Comparison of ENCODE assay signal across 13 mouse cellular contexts in the genomic region with DNA sequence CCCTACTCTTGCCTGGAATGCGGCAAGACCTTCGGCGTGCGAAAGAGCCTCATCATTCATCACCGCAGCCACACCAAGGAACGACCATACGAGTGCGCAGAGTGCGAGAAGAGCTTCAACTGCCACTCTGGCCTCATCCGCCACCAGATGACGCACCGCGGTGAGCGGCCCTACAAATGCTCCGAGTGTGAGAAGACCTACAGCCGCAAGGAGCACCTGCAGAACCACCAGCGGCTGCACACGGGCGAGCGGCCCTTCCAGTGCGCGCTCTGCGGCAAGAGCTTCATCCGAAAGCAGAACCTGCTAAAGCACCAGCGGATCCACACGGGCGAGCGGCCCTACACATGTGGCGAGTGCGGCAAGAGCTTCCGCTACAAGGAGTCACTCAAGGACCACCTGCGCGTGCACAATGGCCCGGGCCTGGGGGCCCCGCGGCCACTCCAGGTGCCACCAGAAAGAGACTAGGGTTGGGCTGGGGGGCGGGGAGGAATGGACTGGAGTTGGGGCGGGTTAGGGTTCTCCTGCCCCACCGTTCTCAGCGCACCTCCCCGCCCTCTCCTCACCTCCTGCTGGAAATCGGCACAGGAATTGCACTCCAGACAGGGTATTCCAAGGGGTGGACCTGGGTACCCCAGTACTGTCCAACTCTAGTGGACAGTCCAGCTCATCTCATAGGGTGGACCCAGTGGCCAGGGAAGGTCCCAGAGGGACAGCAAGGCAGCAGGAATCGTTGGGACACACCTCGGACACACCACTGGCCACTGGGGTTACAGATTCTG. TPM values are rescaled to one million over a fixed set of nuclear protein-coding genes. Genes with fewer than 3 reads are reported as not detected.
DNase-seq lines count a peak whose midpoint lies in the region; ATAC-seq lines count a peak whose summit lies in the region.
"Had no signal": no experiment of that assay in that cellular context is flagged by ENCODE, and none has a peak within 500 bp of the region (broad histone marks: within the 10 kb centered on the region; RNA-seq: fewer than 3 reads in every experiment).

No protein-coding gene starts in this region.

- 51% methylated on average over 44 of the region's 44 CpGs for WGBS in heart, embryonic 11.5 days (ENCODE audit: insufficient replicate concordance)
- 51% methylated on average over 44 of the region's 44 CpGs for WGBS in limb, embryonic 11.5 days
- WGBS in neural tube, embryonic 15.5 days, result 54% methylated on average over 44 of the region's 44 CpGs

- peaks cover 36% of the 10 kb centered on the region for H3K27me3 ChIP-seq in heart, embryonic 11.5 days (ENCODE audit: control insufficient read depth, insufficient read depth, low read length)
- peaks cover 4% of the 10 kb centered on the region; the same call in 1 of the 2 replicates for H3K27me3 ChIP-seq in limb, embryonic 11.5 days (ENCODE audit: control insufficient read depth, insufficient read depth, low read length)
- 0 out of 2 replicates have a peak, but pooled peaks cover 4% of the 10 kb centered on the region for H3K27me3 ChIP-seq in neural tube, embryonic 15.5 days (replicated peaks)
- H3K27me3 ChIP-seq: kidney, embryonic 15.5 days; liver, embryonic 13.5 days had no signal

- no peaks in the 10 kb centered on the region for H3K4me1 ChIP-seq in heart, embryonic 11.5 days (ENCODE audit: control insufficient read depth, insufficient read depth, low read length)
- H3K4me1 ChIP-seq in limb, embryonic 11.5 days (ENCODE audit: control insufficient read depth, insufficient read depth, low read length), result no peaks in the 10 kb centered on the region
- H3K4me1 ChIP-seq in neural tube, embryonic 15.5 days, result 0 out of 2 replicates have a peak, but pooled peaks cover 2% of the 10 kb centered on the region
- H3K4me1 ChIP-seq: kidney, embryonic 15.5 days; liver, embryonic 13.5 days; neural tube, embryonic 12.5 days had no signal

- peak overlapping the region; percentile 55 for H3K4me2 ChIP-seq in heart, embryonic 11.5 days
- no peak overlapping the region for H3K4me2 ChIP-seq in limb, embryonic 11.5 days (ENCODE audit: low read depth, severe bottlenecking)
- H3K4me2 ChIP-seq in neural tube, embryonic 15.5 days, result no peak overlapping the region
- H3K4me2 ChIP-seq: kidney, embryonic 15.5 days; liver, embryonic 13.5 days; neural tube, embryonic 12.5 days had no signal

- no peak for DNase-seq in heart, postnatal 4 days
- peak; percentile 9 for DNase-seq in embryo, embryonic 10.5 days (ENCODE audit: low spot score)
- peak; percentile 38 for DNase-seq in limb, embryonic 11.5 days (ENCODE audit: low spot score)
- DNase-seq in layer of hippocampus, postnatal 36 days, result no peak
- no peak for DNase-seq in spleen, postnatal 10 days (ENCODE audit: low spot score in 2 of 2)
- DNase-seq: gastrocnemius, postnatal 36 days; liver, embryonic 13.5 days; right cerebral cortex, postnatal 4 days had no signal

- H3K9ac ChIP-seq in heart, embryonic 11.5 days (ENCODE audit: low read depth, low read length), result no peak overlapping the region
- no peak overlapping the region for H3K9ac ChIP-seq in limb, embryonic 11.5 days (ENCODE audit: low read length)
- H3K9ac ChIP-seq in neural tube, embryonic 15.5 days (replicated peaks), result no peak overlapping the region
- H3K9ac ChIP-seq: kidney, embryonic 15.5 days; liver, embryonic 13.5 days; neural tube, embryonic 12.5 days had no signal

- peaks cover 2% of the 10 kb centered on the region for H3K9me3 ChIP-seq in heart, embryonic 11.5 days (replicated peaks; ENCODE audit: control insufficient read depth, low read length)
- no peaks in the 10 kb centered on the region for H3K9me3 ChIP-seq in limb, embryonic 11.5 days (ENCODE audit: control insufficient read depth, low read length)
- H3K9me3 ChIP-seq in neural tube, embryonic 15.5 days (replicated peaks), result no peaks in the 10 kb centered on the region
- H3K9me3 ChIP-seq: kidney, embryonic 15.5 days; neural tube, embryonic 12.5 days had no signal

- ATAC-seq in heart, embryonic 11.5 days (replicated peaks; ENCODE audit: insufficient number of reproducible peaks, low FRiP score, low TSS enrichment), result no peak
- ATAC-seq in limb, embryonic 11.5 days (ENCODE audit: insufficient number of reproducible peaks, low FRiP score, low TSS enrichment, low read depth), result no peak
- peak; percentile 28 for ATAC-seq in neural tube, embryonic 15.5 days (ENCODE audit: low FRiP score)
- ATAC-seq: CD4-positive, CD25-positive, alpha-beta regulatory T cell, adult 4 months had no signal

- H3K4me3 ChIP-seq in heart, embryonic 11.5 days (ENCODE audit: low read depth, low read length), result peak overlapping the region; percentile 30
- H3K4me3 ChIP-seq in limb, embryonic 11.5 days (ENCODE audit: low read depth, low read length), result no peak overlapping the region
- no peak overlapping the region for H3K4me3 ChIP-seq in neural tube, embryonic 15.5 days (replicated peaks)
- H3K4me3 ChIP-seq: kidney, embryonic 15.5 days; liver, embryonic 13.5 days; neural tube, embryonic 12.5 days had no signal

- no peak overlapping the region for H3K27ac ChIP-seq in heart, embryonic 11.5 days (ENCODE audit: low read depth, low read length)
- H3K27ac ChIP-seq in limb, embryonic 11.5 days (replicated peaks; ENCODE audit: low read depth, low read length), result no peak overlapping the region
- H3K27ac ChIP-seq in neural tube, embryonic 15.5 days (replicated peaks), result no peak overlapping the region
- H3K27ac ChIP-seq: kidney, embryonic 15.5 days; liver, embryonic 13.5 days; neural tube, embryonic 12.5 days had no signal

- peaks cover 40% of the 10 kb centered on the region for H3K36me3 ChIP-seq in heart, embryonic 11.5 days (ENCODE audit: control insufficient read depth, insufficient read depth, low read length)
- peaks cover 22% of the 10 kb centered on the region for H3K36me3 ChIP-seq in limb, embryonic 11.5 days (ENCODE audit: control insufficient read depth, insufficient read depth, low read length)
- H3K36me3 ChIP-seq in neural tube, embryonic 15.5 days, result peaks cover 73% of the 10 kb centered on the region

RNA-seq across cellular contexts. Expression of gene Zfp212, which starts 15.2 kb away (rescaled TPM):
- 6.9 and 7.7 TPM in 2 replicates for polyA plus RNA-seq in heart, embryonic 11.5 days (2014; fragmentation: Nextera tagmentation; extraction: Ambion mirVana)
- 10 to 100 TPM; 12.1 TPM for total RNA-seq in heart, postnatal 4 days (2021)
- 14.7 and 16.5 TPM in 2 replicates for polyA plus RNA-seq in limb, embryonic 11.5 days (2014; fragmentation: Nextera tagmentation; extraction: Ambion mirVana)
- 15.5 and 16.1 TPM in 2 replicates for polyA plus RNA-seq in neural tube, embryonic 15.5 days (2015; fragmentation: Nextera tagmentation; extraction: Ambion mirVana)
- total RNA-seq in layer of hippocampus, postnatal 36 days (2021), result 10 to 100 TPM; 18.0 to 22.3 TPM

RNA-seq across cellular contexts. Expression of gene Zfp282, which starts 28.1 kb away (rescaled TPM):
- 6.0 and 6.8 TPM in 2 replicates for polyA plus RNA-seq in heart, embryonic 11.5 days (2014; fragmentation: Nextera tagmentation; extraction: Ambion mirVana)
- 10 to 100 TPM; 10.1 to 10.4 TPM for total RNA-seq in heart, postnatal 4 days (2021)
- polyA plus RNA-seq in limb, embryonic 11.5 days (2014; fragmentation: Nextera tagmentation; extraction: Ambion mirVana), result 12.9 and 16.1 TPM in 2 replicates
- 21.3 and 23.3 TPM in 2 replicates for polyA plus RNA-seq in neural tube, embryonic 15.5 days (2015; fragmentation: Nextera tagmentation; extraction: Ambion mirVana)
- 10 to 100 TPM; 13.1 to 15.8 TPM for total RNA-seq in layer of hippocampus, postnatal 36 days (2021)

RNA-seq across cellular contexts. Expression of gene Zfp956, which starts 48.1 kb away (rescaled TPM):
- polyA plus RNA-seq in heart, embryonic 11.5 days (2014; fragmentation: Nextera tagmentation; extraction: Ambion mirVana), result 2.5 and 2.9 TPM in 2 replicates
- 1 to 10 TPM; 1.5 to 2.2 TPM for total RNA-seq in heart, postnatal 4 days (2021)
- 8.8 and 11.9 TPM in 2 replicates for polyA plus RNA-seq in limb, embryonic 11.5 days (2014; fragmentation: Nextera tagmentation; extraction: Ambion mirVana)
- polyA plus RNA-seq in neural tube, embryonic 15.5 days (2015; fragmentation: Nextera tagmentation; extraction: Ambion mirVana), result 23.2 and 24.6 TPM in 2 replicates
- total RNA-seq in layer of hippocampus, postnatal 36 days (2021), result 10 to 100 TPM; 20.2 to 21.9 TPM

Comparison
In these comparisons a context has a peak if more than half of its experiments do, and no peak if none do; other contexts are left out.
1. DNase-seq: peak in embryo, embryonic 10.5 days (single experiment) and limb, embryonic 11.5 days (single experiment); none in heart, postnatal 4 days (single experiment), layer of hippocampus, postnatal 36 days (0 of 2) and spleen, postnatal 10 days (0 of 2).